Mouse (Mus musculus) CH12F3 (cell line): ENCODE measurements around the gene Olfr143.

Experiments
- in situ Hi-C: fragments of 300-500 bp; cut with MboI; formaldehyde crosslinking; loops from 2 replicates; pipeline ENCODE4 v1.14.3; 2020; ENCODE audit warnings: low sequenced_read_pairs

Gene Olfr143

DNA sequence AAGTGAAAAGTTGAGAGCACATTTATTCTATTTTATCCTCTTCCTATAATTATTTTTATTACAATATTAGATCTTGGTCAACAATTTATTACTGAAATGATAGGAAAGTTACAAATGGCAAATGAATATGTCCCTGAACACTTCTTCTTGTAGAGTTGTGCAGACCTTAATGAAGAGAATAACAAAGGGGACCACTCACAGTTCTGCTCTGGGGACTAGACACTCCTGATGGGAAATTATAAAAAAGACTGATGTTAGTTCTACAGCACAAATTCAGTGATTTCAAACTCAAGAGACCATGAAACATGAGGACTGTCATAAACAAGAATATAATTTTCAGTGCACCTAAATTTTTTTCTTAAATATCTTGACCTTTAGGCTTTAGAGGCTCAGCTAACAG, at the start of gene Olfr143:
Gene Olfr143 (plus strand): TSS at position 301 of the 400 bp plus-strand sequence.
- in situ Hi-C loops: no loop called here

- in situ Hi-C loops: no loop called here
These were observed 44.5 kb upstream of the Olfr143 start, which contains the start of gene Olfr893 for GRCm38 (mm10) chr9:38208065-38208464. Gene Olfr893, plus strand, starts transcription at chr9:38208365.

- in situ Hi-C loops: no loop called here
These were observed 34.8 kb upstream of the Olfr143 start, which contains the start of gene Olfr894 for GRCm38 (mm10) chr9:38217755-38218154. Gene Olfr894, plus strand, starts transcription at chr9:38218055.

GRCm38 (mm10) chr9:38267551-38267950, 15.0 kb downstream of the Olfr143 start, which contains the start of gene Olfr895:
Gene Olfr895, plus strand, starts transcription at chr9:38267851.
- in situ Hi-C loops: no loop called here

DNA sequence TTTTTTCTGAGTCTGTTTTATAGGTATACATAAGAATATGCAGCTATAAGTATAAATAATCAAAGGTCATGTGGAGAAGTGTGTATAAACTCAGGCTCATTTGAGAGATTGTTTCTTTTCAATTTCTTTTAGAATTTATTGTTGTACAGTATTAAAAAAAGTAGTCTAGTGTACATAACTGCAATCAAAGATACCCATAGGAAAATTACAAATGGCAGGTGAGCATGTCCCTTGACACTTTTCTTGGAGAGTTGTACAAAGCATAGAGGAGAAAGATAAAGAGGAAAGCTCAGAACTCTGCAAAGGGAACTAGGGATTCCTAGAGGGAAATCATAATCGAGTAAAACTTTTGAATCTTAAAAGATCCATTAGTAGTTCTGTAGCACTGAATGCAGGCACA, 38.2 kb downstream of the Olfr143 start, which contains the start of gene Olfr896-ps1:
Gene Olfr896-ps1 (plus strand): TSS at position 301 of the 400 bp plus-strand sequence.
- in situ Hi-C loops: no loop called here
